Mouse (Mus musculus) leukemia stem cell, adult 10-12 weeks (primary cell): ENCODE results near the gene Swt1. TPM values are rescaled to one million over a fixed set of nuclear protein-coding genes. Genes with fewer than 3 reads are reported as not detected.

Experiments
- polyA plus RNA-seq: library from polyadenylated mRNA; stranded (reverse); fragments of >175 nt; gene quantifications from 2 replicates; pipeline ENCODE4 v1.2.3, GENCODE M21; 2012; ENCODE audit warnings: low replicate concordance

The Swt1 gene
- polyA plus RNA-seq: 0.18 and 0.99 TPM in 2 replicates

DNA sequence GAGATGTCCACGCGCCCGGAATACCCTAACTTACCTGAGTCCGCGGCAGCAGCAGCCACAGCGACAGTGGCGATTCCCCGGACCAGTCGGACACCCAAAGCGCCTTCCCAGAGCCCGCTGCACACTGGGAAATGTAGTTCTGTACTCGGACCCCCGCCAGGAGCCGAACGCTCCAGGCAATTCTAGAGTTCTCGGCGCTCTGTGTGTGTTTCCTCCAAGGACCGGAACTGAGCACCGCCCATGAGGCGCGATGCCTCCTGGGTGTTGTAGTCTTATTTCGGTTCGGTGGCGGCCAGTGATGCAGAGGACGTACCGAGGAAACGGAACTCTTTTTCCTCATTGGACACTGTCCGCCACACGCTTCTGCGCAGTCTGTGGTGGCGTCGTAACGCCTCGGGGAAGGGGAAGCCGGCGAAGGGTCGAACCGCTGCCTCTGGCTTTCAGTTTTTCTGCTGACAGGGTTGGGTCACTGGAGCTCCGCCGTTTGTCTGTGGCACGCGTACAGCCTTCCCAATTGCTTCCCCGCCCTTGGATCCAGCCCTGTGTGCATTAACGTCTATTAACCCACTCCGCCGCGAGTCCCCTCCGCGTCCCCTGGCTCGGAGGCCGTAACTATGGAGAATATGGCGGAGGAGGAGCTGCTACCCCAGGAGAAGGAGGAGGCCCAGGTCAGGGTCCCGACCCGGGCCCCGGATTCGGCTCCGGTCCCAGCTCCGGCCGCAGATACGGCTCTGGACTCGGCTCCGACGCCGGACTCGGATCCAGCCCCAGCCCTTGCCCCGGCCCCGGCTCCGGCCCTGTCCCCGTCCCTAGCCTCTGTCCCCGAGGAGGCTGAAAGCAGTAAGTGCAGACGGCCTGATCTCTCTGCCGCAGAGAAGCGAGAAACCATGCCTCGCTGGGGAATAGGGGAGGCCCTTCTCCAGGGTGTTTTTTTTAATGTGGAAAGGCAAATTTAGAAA lies at the start of gene Swt1, which contains the start of gene Trmt1l:
TSS of gene Swt1 (minus strand) at position 193 of the 959 bp plus-strand sequence.
TSS of gene Trmt1l (plus strand) at position 280 of the 959 bp plus-strand sequence.

DNA sequence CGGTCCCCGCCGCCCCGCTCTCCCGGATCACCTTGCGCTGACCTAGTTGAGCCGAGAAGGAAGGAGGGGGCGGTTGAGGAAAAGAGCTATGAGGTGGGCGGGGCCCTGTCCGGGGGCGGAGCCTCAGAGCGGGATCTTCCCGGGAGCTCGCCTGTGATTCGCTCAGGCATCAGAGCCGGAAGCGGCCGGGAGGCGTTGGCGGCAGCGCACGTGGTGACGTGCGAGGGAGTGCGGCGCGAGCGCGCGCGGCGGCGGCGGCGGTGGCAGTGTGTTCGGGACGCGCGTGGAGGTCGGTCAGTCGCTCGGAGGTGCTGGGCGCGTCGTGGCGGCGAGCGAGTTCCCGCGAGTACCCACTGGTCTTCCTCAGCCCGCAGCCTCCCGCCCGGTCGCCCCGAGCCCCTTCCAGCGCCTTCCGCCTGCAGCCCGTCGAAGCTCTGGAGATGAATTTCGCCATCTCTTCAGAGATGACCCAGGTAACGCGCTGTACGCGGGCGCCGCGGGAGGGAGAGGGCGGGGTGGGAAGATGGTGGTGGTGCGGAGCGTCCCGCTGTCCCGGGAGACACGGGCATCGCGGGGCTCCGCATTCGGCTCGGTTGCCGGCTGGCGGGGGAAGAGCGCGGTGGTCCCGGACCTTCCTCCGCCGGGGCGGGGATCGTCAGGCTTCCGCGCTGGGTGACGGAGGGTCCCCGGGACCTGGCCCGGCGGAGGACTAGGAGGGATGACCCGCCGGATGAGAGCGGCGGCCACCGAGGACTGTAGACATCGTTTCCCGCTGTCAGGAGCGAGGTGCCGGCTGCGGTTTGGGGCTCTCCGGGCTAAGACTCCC lies 83.8 kb downstream of the Swt1 start, which contains the start of gene Ivns1abp:
TSS of gene Ivns1abp (plus strand) at position 195 of the 826 bp plus-strand sequence.

Other genes with a start within 250 kb of the Swt1 start
- gene Gm47985, start 245.9 kb downstream of the Swt1 start, polyA plus RNA-seq: 0.34 and 0.76 TPM in 2 replicates
- gene Gm8947, start 236.1 kb downstream of the Swt1 start, polyA plus RNA-seq: 0.24 TPM in 1 of 2 replicates, not detected in the other
- gene Gm47995, start 230.0 kb downstream of the Swt1 start, polyA plus RNA-seq: 0.46 and 0.82 TPM in 2 replicates
- gene 3110040M04Rik, start 224.3 kb downstream of the Swt1 start, polyA plus RNA-seq: 0.50 and 0.81 TPM in 2 replicates
- 0.31 TPM in 1 of 2 replicates, not detected in the other for gene Gm47996, start 218.3 kb downstream of the Swt1 start, polyA plus RNA-seq
- 64.8 and 128 TPM in 2 replicates for gene Ivns1abp, start 84.0 kb downstream of the Swt1 start, polyA plus RNA-seq
- 16.9 and 25.4 TPM in 2 replicates for gene Trmt1l, start 87 bp upstream of the Swt1 start, polyA plus RNA-seq
- gene Rnf2, start 72.5 kb upstream of the Swt1 start, polyA plus RNA-seq: 7.2 and 7.8 TPM in 2 replicates
- 3.7 and 13.0 TPM in 2 replicates for gene Fam129a, start 142.7 kb upstream of the Swt1 start, polyA plus RNA-seq